Mouse (Mus musculus): ENCODE data around the gene Pitpna. TPM values are rescaled to one million over a fixed set of nuclear protein-coding genes. Genes with fewer than 3 reads are reported as not detected.

Pitpna gene
- total and polyA plus RNA-seq, 3 experiments = 67.8 to 709 (median 194) TPM

DNA sequence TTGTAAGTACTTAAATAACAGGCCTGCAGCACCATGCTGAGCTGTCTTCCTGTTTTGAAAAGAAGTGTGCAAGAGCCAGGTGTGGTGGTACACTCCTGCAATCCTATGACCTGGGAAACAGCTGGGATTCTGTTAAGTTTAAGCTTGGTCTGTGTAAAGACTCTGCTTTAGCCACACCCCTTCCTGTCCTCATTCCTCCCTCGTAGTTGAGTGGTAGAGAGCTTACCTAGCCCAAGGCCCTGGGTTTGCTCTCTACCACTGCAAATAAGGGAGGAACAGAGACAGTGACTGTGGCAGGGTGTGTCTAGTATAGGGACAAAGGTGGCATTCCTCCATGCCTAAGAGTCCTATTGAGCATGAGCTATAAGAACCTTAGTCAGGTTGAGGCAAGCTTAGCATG is 17.4 kb downstream of the Pitpna start:
- no peak overlapping the region for H3K4me3 ChIP-seq (ENCODE audit: control insufficient read depth in 1 of 2, insufficient read depth in 1 of 2, low read depth in 2 of 2, low read length in 2 of 2)

DNA sequence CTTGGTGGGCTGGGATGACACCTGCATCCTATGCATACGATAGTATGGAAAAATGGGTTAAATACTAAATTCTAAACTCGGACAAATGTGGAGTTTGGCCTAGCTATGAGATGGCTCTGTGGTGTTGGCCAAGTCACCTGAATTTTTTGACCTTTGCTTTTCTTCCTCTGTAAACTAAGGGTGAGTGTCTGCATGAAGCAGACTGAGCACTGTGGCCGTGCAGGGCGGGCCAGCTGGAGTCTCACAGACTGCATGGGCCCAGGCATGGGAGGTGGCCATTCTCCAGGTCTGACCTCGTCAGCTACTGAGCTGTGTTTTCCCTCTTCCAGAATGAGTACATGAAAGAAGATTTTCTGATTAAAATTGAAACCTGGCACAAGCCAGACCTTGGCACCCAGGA is 20.9 kb downstream of the Pitpna start:
- H3K9ac ChIP-seq (ENCODE audit: control insufficient read depth, low read depth, low read length, poor library complexity, severe bottlenecking) = no peak overlapping the region
- no peak overlapping the region for H3K4me3 ChIP-seq (ENCODE audit: control insufficient read depth in 1 of 2, insufficient read depth in 1 of 2, low read depth in 2 of 2, low read length in 2 of 2)
- H3K36me3 ChIP-seq (ENCODE audit: control insufficient read depth in 1 of 2, insufficient read depth in 2 of 2, low read length in 2 of 2) = peaks cover 0 to 10% of the 10 kb centered on the region in 2 experiments; a peak in 2 of 4 replicates
- TF ChIP-seq SIN3A (IDR thresholded peaks at IDR 0.05; ENCODE audit: low read length) = no peak
- no peak for TF ChIP-seq ZMIZ1 (IDR thresholded peaks at IDR 0.05; ENCODE audit: low read depth, low read length)
- TF ChIP-seq MAFK (IDR thresholded peaks at IDR 0.05; ENCODE audit: borderline replicate concordance, low read depth, low read length) = no peak
- TF ChIP-seq BHLHE40 (IDR thresholded peaks at IDR 0.05; ENCODE audit: borderline replicate concordance, low read depth, low read length) = no peak
- TF ChIP-seq RCOR1 (IDR thresholded peaks at IDR 0.05; ENCODE audit: low read depth, low read length) = no peak
- TF ChIP-seq RAD21 (IDR thresholded peaks at IDR 0.05; ENCODE audit: low read depth, low read length) = no peak
- no peak for TF ChIP-seq MAX (IDR thresholded peaks at IDR 0.05; ENCODE audit: low read length)
- no peak for TF ChIP-seq TAL1 (IDR thresholded peaks at IDR 0.05; ENCODE audit: low read length)
- no peaks in the 10 kb centered on the region for H3K27me3 ChIP-seq (ENCODE audit: control insufficient read depth in 1 of 2, insufficient read depth in 2 of 2, low read length in 2 of 2)
- no peaks in the 10 kb centered on the region for H3K4me1 ChIP-seq (ENCODE audit: control insufficient read depth in 1 of 2, insufficient read depth in 2 of 2, low read length in 2 of 2)
- H3K79me2 ChIP-seq (ENCODE audit: control insufficient read depth, insufficient read depth, low read length, poor library complexity) = no peaks in the 10 kb centered on the region
- no peak for DNase-seq (ENCODE audit: low read depth, low spot score)
- H3K27ac ChIP-seq (ENCODE audit: control insufficient read depth, low read depth, low read length) = no peak overlapping the region
- H3K9me3 ChIP-seq (replicated peaks; ENCODE audit: insufficient read depth, low read length) = no peaks in the 10 kb centered on the region

More for the DNA sequence above, 17.4 kb downstream of the Pitpna start:
- H3K36me3 ChIP-seq (ENCODE audit: control insufficient read depth in 1 of 2, insufficient read depth in 2 of 2, low read length in 2 of 2) = peaks cover 0 to 21% of the 10 kb centered on the region in 2 experiments; a peak in 2 of 4 replicates
- no peaks in the 10 kb centered on the region for H3K9me3 ChIP-seq (replicated peaks; ENCODE audit: insufficient read depth, low read length)
- DNase-seq (ENCODE audit: low read depth, low spot score) = no peak
- H3K4me1 ChIP-seq (ENCODE audit: control insufficient read depth in 1 of 2, insufficient read depth in 2 of 2, low read length in 2 of 2) = no peaks in the 10 kb centered on the region
- TF ChIP-seq ZC3H11A (IDR thresholded peaks at IDR 0.05; ENCODE audit: low read depth, low read length) (no peak), JUND (IDR thresholded peaks at IDR 0.05; ENCODE audit: low read depth, low read length) (no peak), ZMIZ1 (IDR thresholded peaks at IDR 0.05; ENCODE audit: low read depth, low read length) (no peak)
- H3K27ac ChIP-seq (ENCODE audit: control insufficient read depth, low read depth, low read length) = no peak overlapping the region
- no peak overlapping the region for H3K9ac ChIP-seq (ENCODE audit: control insufficient read depth, low read depth, low read length, poor library complexity, severe bottlenecking)
- H3K79me2 ChIP-seq (ENCODE audit: control insufficient read depth, insufficient read depth, low read length, poor library complexity) = no peaks in the 10 kb centered on the region
- no peaks in the 10 kb centered on the region for H3K27me3 ChIP-seq (ENCODE audit: control insufficient read depth in 1 of 2, insufficient read depth in 2 of 2, low read length in 2 of 2)

DNA sequence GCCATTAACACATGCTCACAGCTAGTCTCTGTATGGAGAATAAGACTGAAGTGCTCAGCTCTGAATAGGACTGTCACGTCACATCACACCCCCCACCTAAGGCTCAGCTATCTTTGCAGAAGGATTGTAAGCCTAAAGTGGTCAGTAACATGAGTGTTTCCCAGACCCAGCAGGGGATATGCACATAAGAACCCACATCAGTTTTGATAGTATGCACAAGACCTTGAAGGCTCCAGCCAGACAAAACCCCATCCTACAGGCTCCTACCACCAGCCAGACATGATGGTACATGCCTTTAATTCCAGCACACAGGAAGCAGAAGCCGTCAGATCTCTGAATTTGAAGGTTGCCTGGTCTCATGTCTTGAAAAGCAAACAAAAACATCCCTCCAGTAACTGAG is 22.1 kb downstream of the Pitpna start:
- H3K36me3 ChIP-seq (ENCODE audit: control insufficient read depth in 1 of 2, insufficient read depth in 2 of 2, low read length in 2 of 2) = peaks cover 0 to 9% of the 10 kb centered on the region in 2 experiments; a peak in 2 of 4 replicates
- no peaks in the 10 kb centered on the region for H3K9me3 ChIP-seq (replicated peaks; ENCODE audit: insufficient read depth, low read length)
- no peak overlapping the region for H3K4me3 ChIP-seq (ENCODE audit: control insufficient read depth in 1 of 2, insufficient read depth in 1 of 2, low read depth in 2 of 2, low read length in 2 of 2)
- H3K4me1 ChIP-seq (ENCODE audit: control insufficient read depth in 1 of 2, insufficient read depth in 2 of 2, low read length in 2 of 2) = no peaks in the 10 kb centered on the region
- DNase-seq (ENCODE audit: low read depth, low spot score) = no peak
- no peaks in the 10 kb centered on the region for H3K27me3 ChIP-seq (ENCODE audit: control insufficient read depth in 1 of 2, insufficient read depth in 2 of 2, low read length in 2 of 2)
- no peak overlapping the region for H3K27ac ChIP-seq (ENCODE audit: control insufficient read depth, low read depth, low read length)
- H3K9ac ChIP-seq (ENCODE audit: control insufficient read depth, low read depth, low read length, poor library complexity, severe bottlenecking) = no peak overlapping the region
- TF ChIP-seq ETS1 (IDR thresholded peaks at IDR 0.05; ENCODE audit: low read depth, low read length) (no peak), BHLHE40 (IDR thresholded peaks at IDR 0.05; ENCODE audit: borderline replicate concordance, low read depth, low read length) (no peak), CTCF (IDR thresholded peaks at IDR 0.05 in 2 of 3, conservative IDR thresholded peaks at IDR 0.05 in 1 of 3; ENCODE audit: control insufficient read depth in 1 of 3, insufficient read depth in 1 of 3, low read depth in 2 of 3, low read length in 3 of 3, poor library complexity in 1 of 3, severe bottlenecking in 1 of 3) (no peak), TCF12 (IDR thresholded peaks at IDR 0.05; ENCODE audit: low read depth, low read length) (no peak), RCOR1 (IDR thresholded peaks at IDR 0.05; ENCODE audit: low read depth, low read length) (no peak), HCFC1 (IDR thresholded peaks at IDR 0.05; ENCODE audit: low read depth, low read length) (no peak), MXI1 (IDR thresholded peaks at IDR 0.05; ENCODE audit: low read depth, low read length) (no peak), MAZ (IDR thresholded peaks at IDR 0.05; ENCODE audit: low read depth, low read length) (no peak), SIN3A (IDR thresholded peaks at IDR 0.05; ENCODE audit: low read length) (no peak), NRF1 (IDR thresholded peaks at IDR 0.05; ENCODE audit: insufficient read depth, low read depth, low read length, poor library complexity, severe bottlenecking) (no peak), NELFE (IDR thresholded peaks at IDR 0.05; ENCODE audit: low read depth, low read length) (no peak)
- H3K79me2 ChIP-seq (ENCODE audit: control insufficient read depth, insufficient read depth, low read length, poor library complexity) = no peaks in the 10 kb centered on the region

Data from MEL (cell line).